Mouse (Mus musculus): Measurements from ENCODE around the gene Ticam1. TPM values are rescaled to one million over a fixed set of nuclear protein-coding genes. Genes with fewer than 3 reads are reported as not detected.
"Not testable (repeated sequence)": the region's sequence is repeated elsewhere in the genome, so short reads cannot be mapped to it uniquely, and the experiment has no call there.

Gene Ticam1
- polyA plus RNA-seq, 1 experiment from 2014 or later: 36.1 TPM

DNA sequence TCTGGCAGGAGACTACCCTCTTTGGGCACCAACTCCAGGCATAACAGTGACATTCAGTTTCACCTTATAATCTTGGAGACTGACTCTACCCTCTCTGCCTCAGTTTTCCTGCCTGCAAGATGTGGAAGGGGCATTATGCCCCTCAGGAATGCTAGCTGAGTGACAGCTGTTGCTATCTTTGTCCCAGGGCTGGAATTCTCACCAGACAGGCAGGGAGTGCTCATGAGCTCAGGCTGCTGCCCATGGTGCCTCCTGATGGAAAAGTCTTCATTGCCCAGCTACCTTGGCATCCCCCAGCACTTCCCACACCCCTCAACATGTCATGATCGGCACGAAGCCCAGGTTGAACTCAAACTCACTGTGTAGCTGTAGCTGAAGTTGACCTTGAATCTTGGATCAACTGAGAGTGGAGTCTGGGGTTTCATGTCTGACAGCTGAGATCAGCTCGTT lies 13.9 kb downstream of the Ticam1 start:
- peaks cover 42% of the 10 kb centered on the region for H3K79me2 ChIP-seq (ENCODE audit: inconsistent target)
- no peak overlapping the region for H3K4me3 ChIP-seq (ENCODE audit: inconsistent target)
- H3K27ac ChIP-seq: no peak overlapping the region
- H3K36me3 ChIP-seq (ENCODE audit: inconsistent target): peaks cover 26% of the 10 kb centered on the region
- WGBS (ENCODE audit: missing documents): 93% methylated on average over 3 of the region's 3 CpGs

DNA sequence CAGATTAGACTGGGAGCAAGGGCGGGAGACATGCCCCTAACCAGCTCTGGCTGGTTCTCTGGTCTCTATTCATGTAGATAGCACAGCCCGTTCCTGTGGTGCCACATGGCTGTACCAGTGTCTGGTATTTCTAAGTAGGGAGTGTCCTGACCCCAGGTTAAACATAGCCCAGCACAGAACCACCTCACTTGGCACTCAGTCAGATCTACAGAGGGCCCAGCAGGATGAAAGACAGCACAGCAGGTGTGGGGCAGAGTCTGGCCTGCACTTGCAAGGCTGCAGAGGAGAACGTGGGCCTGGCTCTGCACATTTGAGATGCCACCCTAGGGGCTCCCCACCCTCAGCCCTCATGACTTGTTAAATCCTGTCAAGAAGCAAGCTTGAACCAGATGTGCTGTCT lies 15.4 kb downstream of the Ticam1 start:
- Histone ChIP-seq H3K79me2 (ENCODE audit: inconsistent target) (peaks cover 47% of the 10 kb centered on the region), H3K36me3 (ENCODE audit: inconsistent target) (peaks cover 26% of the 10 kb centered on the region), H3K4me3 (ENCODE audit: inconsistent target) (no peak overlapping the region), H3K27ac (no peak overlapping the region)
- WGBS (ENCODE audit: missing documents): 100% methylated on average over 3 of the region's 3 CpGs

DNA sequence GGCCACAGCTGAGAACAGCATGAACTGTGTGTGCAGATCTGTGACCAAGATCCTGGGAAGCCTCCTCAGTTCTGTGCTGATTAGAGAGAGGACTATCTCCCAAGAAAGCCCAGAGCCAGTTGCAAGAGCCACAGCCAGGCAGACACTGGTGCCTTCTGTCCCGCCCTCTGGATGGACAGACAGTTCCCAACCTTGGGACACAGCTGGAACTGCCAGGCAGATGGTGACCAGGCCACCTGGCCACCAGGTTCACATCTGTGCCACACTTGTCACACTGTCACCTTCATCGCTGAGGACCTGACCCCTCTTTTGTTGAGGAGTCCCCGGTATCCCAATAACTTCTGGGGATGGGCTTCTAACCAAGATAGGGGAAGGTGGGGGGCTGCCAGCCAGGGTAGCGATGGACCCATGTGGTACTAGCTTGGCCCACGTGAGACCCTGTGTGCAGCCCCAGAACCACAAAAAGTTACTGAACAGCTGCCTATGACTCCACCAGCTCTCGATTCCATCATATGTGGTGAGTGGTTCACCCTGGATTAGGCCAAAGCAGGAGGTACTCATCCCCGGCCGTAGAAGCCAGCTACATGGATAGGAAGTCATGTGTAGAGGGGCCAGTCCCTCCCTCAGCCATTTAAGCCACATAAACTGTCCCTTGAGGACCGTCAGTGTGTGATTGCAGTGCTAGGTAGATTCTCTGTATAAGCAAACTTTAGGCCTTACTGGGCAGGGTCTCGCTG lies 17.1 kb downstream of the Ticam1 start:
- H3K4me3 ChIP-seq (ENCODE audit: inconsistent target): no peak overlapping the region
- WGBS (ENCODE audit: missing documents): 93% methylated on average over 10 of the region's 10 CpGs
- peaks cover 47% of the 10 kb centered on the region for H3K79me2 ChIP-seq (ENCODE audit: inconsistent target)
- peaks cover 26% of the 10 kb centered on the region for H3K36me3 ChIP-seq (ENCODE audit: inconsistent target)
- H3K27ac ChIP-seq: no peak overlapping the region

DNA sequence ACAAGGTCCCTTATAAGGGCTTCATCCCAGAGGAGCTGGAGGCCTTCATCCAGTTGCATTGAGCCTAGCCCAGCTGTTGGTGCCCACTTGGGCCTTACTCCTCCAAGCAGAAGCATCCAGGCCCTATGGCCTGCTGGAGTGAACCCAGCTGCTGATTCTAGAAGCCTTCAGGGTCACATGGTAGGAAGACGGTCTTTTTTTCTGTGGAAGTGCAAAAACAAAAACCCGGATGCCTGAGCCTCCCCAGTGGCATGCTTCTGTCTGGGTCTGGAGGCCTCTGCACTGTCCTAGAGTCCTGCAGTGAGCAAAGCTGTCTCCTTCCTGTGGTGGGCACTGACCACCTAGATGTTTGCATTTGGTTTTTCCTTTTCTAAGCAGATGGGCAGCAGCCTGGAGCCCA lies 17.8 kb downstream of the Ticam1 start:
- H3K4me3 ChIP-seq (ENCODE audit: inconsistent target); H3K27ac ChIP-seq: not testable (repeated sequence)
- WGBS (ENCODE audit: missing documents): 79% methylated on average over 2 of the region's 2 CpGs
- H3K79me2 ChIP-seq (ENCODE audit: inconsistent target): peaks cover 47% of the 10 kb centered on the region
- peaks cover 26% of the 10 kb centered on the region for H3K36me3 ChIP-seq (ENCODE audit: inconsistent target)

DNA sequence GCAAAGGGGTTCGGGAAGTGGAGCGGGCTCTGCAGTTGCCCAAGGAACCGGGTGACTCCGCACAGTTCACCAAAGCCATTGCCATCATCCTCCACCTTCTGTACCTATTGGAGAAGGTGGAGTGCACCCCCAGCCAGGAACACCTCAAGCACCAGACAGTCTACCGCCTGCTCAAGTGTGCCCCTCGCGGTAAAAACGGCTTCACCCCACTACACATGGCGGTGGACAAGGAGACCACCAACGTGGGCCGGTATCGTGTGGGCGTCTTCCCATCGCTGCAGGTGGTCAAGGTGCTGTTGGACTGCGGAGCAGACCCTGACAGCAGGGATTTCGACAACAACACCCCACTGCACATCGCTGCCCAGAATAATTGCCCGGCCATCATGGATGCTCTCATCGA lies 18.3 kb downstream of the Ticam1 start:
- H3K36me3 ChIP-seq (ENCODE audit: inconsistent target): peaks cover 26% of the 10 kb centered on the region
- WGBS (ENCODE audit: missing documents): 92% methylated on average over 16 of the region's 19 CpGs
- H3K79me2 ChIP-seq (ENCODE audit: inconsistent target): peaks cover 47% of the 10 kb centered on the region
- not testable (repeated sequence) for H3K4me3 ChIP-seq (ENCODE audit: inconsistent target); H3K27ac ChIP-seq

DNA sequence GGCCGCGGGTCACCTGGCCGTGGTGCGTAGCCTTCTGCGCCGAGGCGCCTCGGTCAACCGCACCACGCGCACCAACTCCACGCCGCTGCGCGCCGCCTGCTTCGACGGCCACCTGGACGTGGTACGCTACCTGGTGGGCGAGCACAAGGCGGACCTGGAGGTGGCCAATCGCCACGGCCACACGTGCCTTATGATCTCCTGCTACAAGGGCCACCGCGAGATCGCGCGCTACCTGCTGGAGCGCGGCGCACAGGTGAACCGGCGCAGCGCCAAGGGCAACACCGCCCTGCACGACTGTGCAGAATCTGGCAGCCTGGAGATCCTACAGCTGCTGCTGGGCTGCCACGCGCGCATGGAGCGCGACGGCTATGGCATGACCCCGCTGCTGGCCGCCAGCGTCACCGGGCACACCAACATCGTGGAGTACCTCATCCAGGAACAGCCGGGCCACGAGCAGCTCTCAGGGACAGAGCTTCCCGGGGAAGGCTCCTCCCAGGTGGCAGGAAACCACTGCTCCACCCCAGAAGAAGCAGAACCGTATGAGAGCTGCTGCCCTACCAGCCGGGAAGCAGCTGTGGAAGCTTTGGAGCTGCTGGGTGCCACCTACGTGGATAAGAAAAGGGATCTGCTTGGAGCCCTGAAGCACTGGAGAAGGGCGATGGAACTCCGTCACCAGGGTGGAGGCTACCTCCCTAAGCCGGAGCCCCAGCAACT lies 19.2 kb downstream of the Ticam1 start:
- Histone ChIP-seq H3K4me3 (ENCODE audit: inconsistent target) (peak overlapping the region; percentile 22; the same call in 1 of the 2 replicates), H3K79me2 (ENCODE audit: inconsistent target) (peaks cover 47% of the 10 kb centered on the region), H3K36me3 (ENCODE audit: inconsistent target) (peaks cover 26% of the 10 kb centered on the region), H3K27ac (no peak overlapping the region)
- 6% methylated on average over 44 of the region's 58 CpGs for WGBS (ENCODE audit: missing documents)

DNA sequence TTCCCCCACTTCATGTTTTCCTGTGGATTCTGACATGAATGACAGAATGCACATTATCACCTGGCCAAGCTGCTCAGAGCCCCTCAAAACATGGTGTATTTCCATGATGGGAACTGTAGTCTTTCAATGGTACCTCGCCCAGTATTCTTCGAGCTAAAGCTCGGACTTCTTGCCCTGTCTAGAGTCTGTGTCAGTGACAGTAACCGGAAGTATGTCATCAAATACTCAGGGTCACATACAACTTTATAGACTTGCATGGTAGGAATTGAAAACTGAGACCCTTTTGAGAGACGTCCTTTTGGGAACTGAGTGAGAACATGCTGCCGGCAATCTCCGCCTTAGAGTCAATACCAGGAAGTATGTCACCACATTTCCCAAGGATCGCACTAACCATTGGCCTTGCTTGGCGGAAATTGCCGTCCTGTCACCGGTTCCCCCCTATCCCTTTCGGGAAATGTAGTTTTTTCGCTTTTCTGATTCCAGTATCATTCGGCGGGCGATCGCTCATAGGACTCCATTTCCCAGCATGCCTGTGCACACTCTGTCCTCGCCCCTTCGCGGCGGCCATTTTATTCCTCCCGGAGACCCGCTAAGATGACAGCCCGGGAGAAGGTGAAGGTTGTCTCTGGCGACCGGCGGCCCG lies 20.2 kb downstream of the Ticam1 start, which contains the start of gene Fem1a:
Gene Fem1a (plus strand): TSS at position 572 of the 643 bp plus-strand sequence.
- Histone ChIP-seq H3K79me2 (ENCODE audit: inconsistent target) (peaks cover 42% of the 10 kb centered on the region), H3K36me3 (ENCODE audit: inconsistent target) (peaks cover 25% of the 10 kb centered on the region), H3K4me3 (ENCODE audit: inconsistent target) (peak within 1 kb of the TSS; percentile 52), H3K27ac (peak within 1 kb of the TSS; percentile 78)
- 0% methylated on average over 28 of the region's 28 CpGs for WGBS (ENCODE audit: missing documents)

DNA sequence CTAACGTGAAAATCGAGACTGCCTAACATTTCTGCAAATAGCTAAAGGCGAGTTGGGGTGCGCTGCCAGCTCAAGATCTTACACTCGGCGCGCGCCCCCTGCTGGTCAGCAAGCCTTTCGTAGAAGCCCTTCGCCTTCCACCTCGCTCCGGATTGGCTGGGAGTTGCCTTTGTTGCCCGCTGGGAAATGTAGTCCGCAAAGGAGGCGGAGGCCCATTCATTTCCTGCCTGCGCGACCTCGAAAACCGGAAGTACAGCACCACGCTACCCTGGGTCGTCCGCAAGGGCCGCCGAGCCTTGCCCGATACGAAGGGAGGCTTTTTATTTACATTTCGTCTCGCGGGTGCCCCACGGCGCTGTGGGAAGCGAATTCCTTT lies 20.7 kb downstream of the Ticam1 start:
- Histone ChIP-seq H3K27ac (peak overlapping the region; percentile 78), H3K79me2 (ENCODE audit: inconsistent target) (peaks cover 37% of the 10 kb centered on the region), H3K4me3 (ENCODE audit: inconsistent target) (peak overlapping the region; percentile 52), H3K36me3 (ENCODE audit: inconsistent target) (peaks cover 20% of the 10 kb centered on the region)
- WGBS (ENCODE audit: missing documents): 1% methylated on average over 32 of the region's 32 CpGs

DNA sequence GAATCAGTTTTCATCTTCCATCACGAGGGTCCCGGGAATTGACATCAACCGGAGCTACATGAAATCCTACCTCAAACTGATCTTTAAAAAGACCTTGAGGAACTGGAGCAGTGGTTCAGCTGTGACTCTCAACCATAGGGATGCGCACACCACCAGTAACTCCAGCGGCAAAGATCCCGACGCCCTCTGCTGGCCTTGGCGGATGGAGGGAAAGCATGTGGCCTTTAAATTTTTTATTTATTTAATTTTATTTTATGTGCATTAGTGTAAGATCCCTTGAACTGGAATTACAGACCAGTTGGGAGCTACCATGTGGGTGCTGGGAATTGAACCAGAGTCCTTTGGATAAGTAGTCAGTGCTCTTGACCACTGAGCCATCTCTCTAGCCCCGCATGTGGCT lies 21.2 kb downstream of the Ticam1 start:
- H3K79me2 ChIP-seq (ENCODE audit: inconsistent target): peaks cover 33% of the 10 kb centered on the region
- 22% methylated on average over 9 of the region's 9 CpGs for WGBS (ENCODE audit: missing documents)
- peak overlapping the region; percentile 52; the same call in 1 of the 2 replicates for H3K4me3 ChIP-seq (ENCODE audit: inconsistent target)
- peaks cover 16% of the 10 kb centered on the region for H3K36me3 ChIP-seq (ENCODE audit: inconsistent target)
- peak overlapping the region; percentile 78 for H3K27ac ChIP-seq

DNA sequence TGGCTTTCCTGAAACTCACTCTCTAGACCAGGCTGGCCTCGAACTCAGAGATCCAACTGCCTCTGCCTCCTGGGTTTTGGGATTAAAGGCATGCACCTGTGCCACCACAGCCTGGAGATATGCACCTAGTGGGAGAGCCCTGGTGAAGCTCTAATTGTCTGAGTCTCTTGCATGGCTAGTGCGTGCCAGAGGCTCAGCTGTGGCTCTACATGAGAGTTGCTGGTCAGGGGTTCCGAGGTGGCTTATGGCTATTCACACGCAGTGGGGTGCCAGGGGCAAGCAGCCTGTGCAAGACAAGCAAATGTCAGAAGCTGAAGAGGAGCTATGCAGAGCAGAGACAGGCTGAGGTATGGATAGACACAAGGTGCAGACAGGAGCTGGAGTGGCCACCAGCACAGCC lies 21.9 kb downstream of the Ticam1 start:
- WGBS (ENCODE audit: missing documents): 94% methylated on average over 4 of the region's 4 CpGs
- H3K79me2 ChIP-seq (ENCODE audit: inconsistent target): peaks cover 25% of the 10 kb centered on the region
- H3K27ac ChIP-seq: no peak overlapping the region
- peaks cover 8% of the 10 kb centered on the region for H3K36me3 ChIP-seq (ENCODE audit: inconsistent target)
- no peak overlapping the region for H3K4me3 ChIP-seq (ENCODE audit: inconsistent target)

DNA sequence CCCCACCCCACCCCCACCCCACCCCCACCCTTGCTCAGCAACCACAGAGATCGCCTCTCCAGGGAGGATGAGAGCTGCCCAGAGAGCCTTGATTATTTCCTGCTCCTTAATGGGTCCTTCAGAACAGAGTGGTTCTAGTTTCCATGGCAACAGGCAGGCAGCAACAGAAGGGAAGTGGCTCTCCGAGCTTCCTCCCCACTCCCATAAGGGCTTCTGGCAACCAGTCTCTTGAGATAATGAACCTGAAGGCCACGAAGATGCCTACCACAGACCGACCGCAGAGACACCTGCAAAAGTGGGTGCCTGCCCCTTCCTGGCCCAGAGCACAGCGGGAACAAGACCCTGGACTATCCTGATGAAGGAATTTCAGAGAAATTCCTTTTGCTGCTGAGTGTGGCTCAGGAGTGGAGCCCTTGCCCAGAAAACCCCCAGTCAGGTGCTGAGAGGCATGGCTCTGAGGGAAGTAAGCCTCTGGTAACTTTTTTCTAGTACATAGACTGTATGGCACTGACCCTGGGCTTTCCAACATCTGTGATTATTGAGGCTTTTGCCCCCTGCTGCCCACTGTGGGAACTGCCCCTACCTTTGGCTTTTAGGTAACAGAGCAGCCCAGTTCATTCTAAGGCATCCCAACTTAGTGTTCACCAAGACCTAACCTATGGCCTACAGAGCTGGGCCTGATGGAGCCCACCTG lies 25.3 kb downstream of the Ticam1 start:
- Histone ChIP-seq H3K4me3 (ENCODE audit: inconsistent target) (no peak overlapping the region), H3K36me3 (ENCODE audit: inconsistent target) (no peaks in the 10 kb centered on the region), H3K79me2 (ENCODE audit: inconsistent target) (no peaks in the 10 kb centered on the region), H3K27ac (no peak overlapping the region)
- 7% methylated on average over 6 of the region's 6 CpGs for WGBS (ENCODE audit: missing documents)

DNA sequence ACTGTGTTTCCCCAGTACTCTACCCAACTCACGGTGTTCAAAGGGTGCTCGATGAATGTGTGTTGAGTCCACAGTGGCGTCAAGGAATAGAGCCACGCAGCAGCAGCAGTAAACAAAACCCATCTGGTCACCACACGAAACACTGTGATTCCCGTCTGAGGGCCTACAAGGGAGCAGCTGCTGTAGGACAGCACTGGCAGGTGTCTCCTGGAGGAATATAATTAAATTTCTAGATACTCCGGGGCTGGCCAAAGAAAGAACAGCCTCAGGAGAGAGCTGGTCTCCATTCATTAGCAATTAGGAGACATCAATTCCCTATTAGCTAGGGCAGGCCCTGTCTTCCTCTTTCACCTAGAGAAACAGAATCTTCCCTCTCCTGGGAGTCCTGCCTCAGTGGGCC lies 31.0 kb downstream of the Ticam1 start:
- no peaks in the 10 kb centered on the region for H3K79me2 ChIP-seq (ENCODE audit: inconsistent target)
- no peak overlapping the region for H3K4me3 ChIP-seq (ENCODE audit: inconsistent target)
- WGBS (ENCODE audit: missing documents): 80% methylated on average over 7 of the region's 7 CpGs

DNA sequence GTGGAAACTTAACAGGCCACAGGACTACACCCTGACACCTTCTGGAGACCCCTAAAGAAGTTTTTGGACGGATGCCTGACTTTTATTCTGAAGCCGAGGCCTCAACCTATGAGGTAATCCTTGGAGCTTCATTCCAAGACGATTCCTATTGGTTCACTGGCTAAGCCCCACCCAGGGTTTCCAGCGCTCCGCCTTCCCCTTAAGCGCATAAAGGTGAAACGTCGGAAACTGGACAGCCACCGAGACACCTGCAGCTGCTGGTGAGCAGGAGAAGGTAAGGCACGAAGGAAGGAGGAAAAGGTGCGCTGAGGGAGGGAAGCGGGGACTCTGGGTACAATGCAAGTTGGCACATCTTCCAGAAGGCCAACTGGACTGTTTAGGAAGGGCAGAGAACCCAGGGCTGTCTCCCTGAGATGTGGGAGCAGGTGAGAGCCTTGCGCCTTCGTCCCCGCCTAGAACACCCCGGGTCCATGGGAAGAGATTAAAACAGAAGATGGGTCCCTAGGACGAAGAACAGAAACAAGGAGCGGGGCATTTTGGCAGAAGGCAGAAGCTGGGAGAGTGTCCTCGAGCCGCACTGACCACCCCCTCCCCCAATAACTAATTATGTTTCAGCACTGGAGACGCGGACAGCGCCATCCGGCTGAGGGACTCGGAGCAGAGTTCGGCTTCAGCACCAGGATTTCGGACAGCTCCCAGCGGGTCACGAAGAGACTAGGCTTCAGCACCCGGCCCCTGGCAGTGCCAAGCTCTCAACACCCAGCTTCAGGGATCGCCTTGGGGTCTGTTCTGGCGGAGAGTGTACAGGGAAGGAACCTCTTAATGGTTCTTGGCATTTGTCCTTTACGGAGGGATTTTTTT lies 34.8 kb downstream of the Ticam1 start:
- no peak overlapping the region for H3K27ac ChIP-seq
- no peaks in the 10 kb centered on the region for H3K36me3 ChIP-seq (ENCODE audit: inconsistent target)
- 7% methylated on average over 33 of the region's 33 CpGs for WGBS (ENCODE audit: missing documents)
- H3K79me2 ChIP-seq (ENCODE audit: inconsistent target): no peaks in the 10 kb centered on the region
- H3K4me3 ChIP-seq (ENCODE audit: inconsistent target): no peak overlapping the region

More for the DNA sequence above, 31.0 kb downstream of the Ticam1 start:
- Histone ChIP-seq H3K27ac (no peak overlapping the region), H3K36me3 (ENCODE audit: inconsistent target) (no peaks in the 10 kb centered on the region)

Measured in macrophage (primary cell).